In genomic region chr4:140249011-140249744, GRCm38 (mm10) we compare ENCODE assay signal across 8 mouse cellular contexts. TPM values are rescaled to one million over a fixed set of nuclear protein-coding genes. Genes with fewer than 3 reads are reported as not detected.
DNase-seq lines count a peak whose midpoint lies in the region; ATAC-seq lines count a peak whose summit lies in the region.

No protein-coding gene starts in this region.

- H3K27me3 ChIP-seq in midbrain, embryonic 13.5 days, result peaks cover 57% of the 10 kb centered on the region

- H3K4me1 ChIP-seq in midbrain, embryonic 13.5 days (replicated peaks), result peaks cover 46% of the 10 kb centered on the region

- 0 out of 2 replicates have a peak overlapping the region, but pooled peaks have one; percentile 10 for H3K27ac ChIP-seq in midbrain, embryonic 13.5 days

- no peak overlapping the region; the same call in 1 of the 2 replicates for H3K9ac ChIP-seq in midbrain, embryonic 13.5 days (replicated peaks)

- intact Hi-C loops in left cerebral cortex, postnatal 14 days (cut with DNase I), result loop anchor here (5.0 to 10.0 kb wide), 6 partner anchors 97 to 426 kb away; no protein-coding TSS in a partner anchor

- no peaks in the 10 kb centered on the region for H3K36me3 ChIP-seq in midbrain, embryonic 13.5 days

- peak overlapping the region; percentile 24; the same call in 1 of the 2 replicates for H3K4me2 ChIP-seq in midbrain, embryonic 13.5 days (replicated peaks)

- H3K9me3 ChIP-seq in midbrain, embryonic 13.5 days, result no peaks in the 10 kb centered on the region

- peak; percentile 9 for DNase-seq in urinary bladder, postnatal 25 days (ENCODE audit: low spot score)
- DNase-seq in urinary bladder, postnatal 4 days (ENCODE audit: low spot score in 2 of 2), result no peak
- DNase-seq in cerebellum, adult 9-10 months, result peak; percentile 89
- peak; percentile 46 to 50 for DNase-seq in left cerebral cortex, postnatal 14 days (ENCODE audit: low spot score in 2 of 2)
- DNase-seq in spleen, adult 18-20 months, result no peak
- DNase-seq in thymus, postnatal 14 days, result no peak

- 5% methylated on average over 22 of the region's 22 CpGs for WGBS in midbrain, embryonic 13.5 days

- peak; percentile 33; the same call in 1 of the 2 replicates for ATAC-seq in granulocyte monocyte progenitor cell, adult 5-6 weeks (replicated peaks; ENCODE audit: poor library complexity, severe bottlenecking)
- ATAC-seq in midbrain, embryonic 13.5 days, result no peak

- no peak overlapping the region for H3K4me3 ChIP-seq in midbrain, embryonic 13.5 days (replicated peaks)

RNA-seq across cellular contexts. Expression of gene Igsf21, which starts 2.6 kb away (rescaled TPM):
- total RNA-seq in granulocyte monocyte progenitor cell, adult 5-6 weeks (2014; fragmentation: Nextera tagmentation), result not detected in 2 replicates
- not detected in 2 replicates for total RNA-seq in granulocyte monocyte progenitor cell, adult 5-6 weeks (2017)
- total RNA-seq in left cerebral cortex, postnatal 14 days (2021), result 100 to 1,000 TPM; 108 to 128 TPM
- polyA plus RNA-seq in midbrain, embryonic 13.5 days (2015; fragmentation: Nextera tagmentation; extraction: Ambion mirVana), result 57.0 and 58.9 TPM in 2 replicates

Comparison
In these comparisons a context has a peak if more than half of its experiments do, and no peak if none do; other contexts are left out.
1. DNase-seq: peak in urinary bladder, postnatal 25 days (single experiment), cerebellum, adult 9-10 months (single experiment) and left cerebral cortex, postnatal 14 days (2 of 2); none in urinary bladder, postnatal 4 days (0 of 2), spleen, adult 18-20 months (0 of 2) and thymus, postnatal 14 days (single experiment).
2. RNA of gene Igsf21, which starts 2.6 kb away (total RNA-seq): 108 to 128 TPM in left cerebral cortex, postnatal 14 days; not detected in granulocyte monocyte progenitor cell, adult 5-6 weeks; every median in the first group is over 100 times any median in the second.